Mouse (Mus musculus) liver, embryonic 13.5 days (tissue): Measurements from ENCODE around the gene Kcnj6. TPM values are rescaled to one million over a fixed set of nuclear protein-coding genes. Genes with fewer than 3 reads are reported as not detected.

Experiments
- ATAC-seq: fragments of 200-750 bp; cut with Nextera tagmentation; 2 replicates; pipeline ENCODE4 v1.8.0; 2017; ENCODE audit warnings: low read depth, mild to moderate bottlenecking, moderate number of reproducible peaks, moderate library complexity
- DNase-seq: peaks from one replicate; pipeline ENCODE4 v3.0.0; 2022
- H3K27ac ChIP-seq: fragments of 300-500 bp; sonication (generic); 2 replicates; pipeline ENCODE4 v1.5.1; 2015; ENCODE audit warnings: moderate library complexity, mild to moderate bottlenecking, inconsistent platforms
- H3K27me3 ChIP-seq: fragments of 300-500 bp; sonication (generic); 2 replicates; pipeline ENCODE4 v1.6.1; 2015; ENCODE audit warnings: mild to moderate bottlenecking, inconsistent platforms
- H3K36me3 ChIP-seq: fragments of 300-500 bp; sonication (generic); 2 replicates; pipeline ENCODE4 v1.6.1; 2015; ENCODE audit warnings: mild to moderate bottlenecking, inconsistent platforms
- H3K4me1 ChIP-seq: fragments of 300-500 bp; sonication (generic); replicated peaks from 2 replicates; pipeline ENCODE4 v1.6.1; 2015; ENCODE audit warnings: inconsistent platforms
- H3K4me2 ChIP-seq: fragments of 300-500 bp; sonication (generic); 2 replicates; pipeline ENCODE4 v1.6.1; 2015; ENCODE audit warnings: inconsistent platforms, mild to moderate bottlenecking, moderate library complexity
- H3K4me3 ChIP-seq: fragments of 300-500 bp; sonication (generic); replicated peaks from 2 replicates; pipeline ENCODE4 v1.5.1; 2015; ENCODE audit warnings: mild to moderate bottlenecking, inconsistent platforms
- H3K9ac ChIP-seq: fragments of 300-500 bp; sonication (generic); 2 replicates; pipeline ENCODE4 v1.6.1; 2015; ENCODE audit warnings: mild to moderate bottlenecking, inconsistent platforms
- H3K9me3 ChIP-seq: fragments of 300-500 bp; sonication (generic); replicated peaks from 2 replicates; pipeline ENCODE4 v1.6.1; 2016; ENCODE audit warnings: inconsistent platforms
- WGBS: fragments of 180-500 bp; shearing (Covaris S2); methylation state at CpG from one replicate; pipeline ENCODE4 v1.1.7; 2015; ENCODE audit not compliant: insufficient replicate concordance; 5-methylcytosine and 5-hydroxymethylcytosine counted together
- microRNA-seq: library from miRNA; unstranded; fragments of <30 nt; microRNA quantifications from one replicate; pipeline ENCODE4, GENCODE M21; 2016
- polyA plus RNA-seq: library from polyadenylated mRNA; unstranded; fragments of >200 nt; fragmentation: Nextera tagmentation; extraction: Ambion mirVana; gene quantifications from 2 replicates; pipeline ENCODE4 v1.2.1, GENCODE M21; 2015

Gene Kcnj6
- polyA plus RNA-seq, 1 experiment from 2014 or later, result not detected

DNA sequence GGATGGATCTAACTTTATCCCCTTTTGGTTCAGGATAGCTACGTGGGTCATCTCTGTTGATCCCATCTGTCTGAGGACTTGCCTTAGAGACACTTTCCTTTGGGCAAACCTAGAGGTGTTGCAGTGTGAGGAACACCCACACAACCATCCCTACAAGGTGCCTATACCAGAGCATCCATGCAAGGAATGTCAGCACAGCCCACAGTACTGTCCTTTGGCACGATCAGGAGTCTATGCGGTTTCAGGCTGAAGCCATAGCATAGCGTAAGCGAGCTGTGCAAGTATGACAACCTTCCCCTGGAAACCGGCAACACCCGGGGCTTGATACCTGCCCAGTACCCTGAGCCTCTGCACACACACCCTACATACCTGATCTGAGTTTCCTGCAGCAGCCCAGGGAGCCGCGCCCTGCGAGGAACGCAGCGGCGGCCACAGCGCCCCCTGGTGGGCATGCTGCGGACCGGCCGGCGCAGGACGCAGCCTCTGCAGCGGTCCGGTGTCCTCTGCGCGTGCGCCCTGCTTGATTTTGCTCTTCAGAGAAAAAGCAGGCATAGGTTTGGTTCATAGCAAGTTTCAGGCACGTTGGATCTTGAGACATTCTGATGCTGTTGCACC is 283.9 kb downstream of the Kcnj6 start:
- H3K9me3 ChIP-seq, result no peaks in the 10 kb centered on the region
- 9% methylated on average over 25 of the region's 25 CpGs for WGBS
- no peak overlapping the region for H3K9ac ChIP-seq
- H3K4me1 ChIP-seq, result 0 out of 2 replicates have a peak, but pooled peaks cover 3% of the 10 kb centered on the region
- H3K4me3 ChIP-seq, result no peak overlapping the region; the same call in 1 of the 2 replicates
- peak; percentile 54 for DNase-seq
- H3K27me3 ChIP-seq, result no peaks in the 10 kb centered on the region
- H3K27ac ChIP-seq, result no peak overlapping the region
- no peaks in the 10 kb centered on the region for H3K36me3 ChIP-seq
- peak overlapping the region; percentile 34 for H3K4me2 ChIP-seq
- peak; percentile 76 for ATAC-seq

DNA sequence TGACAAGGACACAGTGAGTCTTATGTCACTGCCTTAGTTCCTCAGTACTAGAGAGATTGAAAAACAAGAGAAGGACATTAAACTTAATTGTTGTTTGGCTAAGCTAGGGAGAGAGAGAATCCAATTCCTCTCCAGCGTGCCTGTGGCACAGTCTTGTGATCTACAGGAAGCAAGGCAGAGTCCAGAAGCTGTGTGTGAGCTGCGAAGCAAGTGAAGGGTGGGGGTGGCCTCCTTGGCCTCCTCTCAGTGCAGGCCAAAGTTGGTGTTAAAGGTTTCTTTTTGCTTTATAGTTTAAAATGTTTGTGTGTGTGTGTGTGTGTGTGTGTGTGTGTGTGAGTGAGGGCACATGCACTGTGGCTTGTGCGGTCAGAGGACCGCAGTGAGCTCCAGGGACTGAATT is 295.5 kb downstream of the Kcnj6 start:
- WGBS, result 72% methylated on average over 4 of the region's 4 CpGs
- ATAC-seq, result no peak

GRCm38 (mm10) chr16:94701141-94701540 is 296.4 kb downstream of the Kcnj6 start:
- H3K9ac ChIP-seq, result no peak overlapping the region
- WGBS, result 72% methylated on average over 4 of the region's 4 CpGs
- DNase-seq, result no peak
- no peaks in the 10 kb centered on the region for H3K9me3 ChIP-seq
- H3K4me3 ChIP-seq, result no peak overlapping the region
- H3K27ac ChIP-seq, result no peak overlapping the region
- H3K36me3 ChIP-seq, result no peaks in the 10 kb centered on the region
- no peak for ATAC-seq
- no peak overlapping the region for H3K4me2 ChIP-seq
- no peaks in the 10 kb centered on the region for H3K27me3 ChIP-seq
- H3K4me1 ChIP-seq, result peaks cover 24% of the 10 kb centered on the region

More for the DNA sequence above, 295.5 kb downstream of the Kcnj6 start:
- Histone ChIP-seq H3K4me2 (no peak overlapping the region), H3K27me3 (peaks cover 2% of the 10 kb centered on the region; the same call in 1 of the 2 replicates), H3K4me1 (peaks cover 15% of the 10 kb centered on the region), H3K36me3 (no peaks in the 10 kb centered on the region), H3K4me3 (no peak overlapping the region), H3K9ac (no peak overlapping the region), H3K9me3 (no peaks in the 10 kb centered on the region), H3K27ac (no peak overlapping the region)
- no peak for DNase-seq

Small RNAs within 50 kb of the gene (microRNA-seq; reads per million reads assigned to microRNA genes)
- not detected for gene Gm22745
